10 mouse cellular contexts compared by ENCODE assay signal in genomic region chr3:89534566-89535097, GRCm38 (mm10). TPM values are rescaled to one million over a fixed set of nuclear protein-coding genes. Genes with fewer than 3 reads are reported as not detected.
DNase-seq lines count a peak whose midpoint lies in the region; ATAC-seq and TF ChIP-seq lines count a peak whose summit lies in the region.
"Had no signal": no experiment of that assay in that cellular context is flagged by ENCODE, and none has a peak within 500 bp of the region (broad histone marks: within the 10 kb centered on the region; RNA-seq: fewer than 3 reads in every experiment).

No protein-coding gene starts in this region.

- DNase-seq in adrenal gland, adult 18-20 months (ENCODE audit: low spot score in 2 of 2) = peak; percentile 15 to 30
- DNase-seq in kidney, postnatal 4 days = peak; percentile 61 to 71
- no peak for DNase-seq in thymus, postnatal 14 days

- no peak overlapping the region for H3K4me2 ChIP-seq in intestine, embryonic 15.5 days (replicated peaks)
- no peak overlapping the region for H3K4me2 ChIP-seq in intestine, postnatal 0 days (replicated peaks; ENCODE audit: low read depth)
- no peak overlapping the region for H3K4me2 ChIP-seq in embryonic facial prominence, embryonic 15.5 days (replicated peaks)

- no peak for TF ChIP-seq CTCF in intestine, postnatal 0 days (IDR thresholded peaks at IDR 0.05; ENCODE audit: low read depth)

- H3K4me1 ChIP-seq in intestine, embryonic 15.5 days (replicated peaks) = no peaks in the 10 kb centered on the region
- H3K4me1 ChIP-seq in intestine, postnatal 0 days (replicated peaks; ENCODE audit: control insufficient read depth, insufficient read depth, low read length) = no peaks in the 10 kb centered on the region
- H3K4me1 ChIP-seq in embryonic facial prominence, embryonic 15.5 days = 0 out of 2 replicates have a peak, but pooled peaks cover 7% of the 10 kb centered on the region

- H3K27me3 ChIP-seq in intestine, embryonic 15.5 days (replicated peaks) = no peaks in the 10 kb centered on the region
- no peaks in the 10 kb centered on the region for H3K27me3 ChIP-seq in intestine, postnatal 0 days (replicated peaks; ENCODE audit: control insufficient read depth, insufficient read depth, low read length)
- H3K27me3 ChIP-seq in embryonic facial prominence, embryonic 15.5 days = no peaks in the 10 kb centered on the region

- H3K27ac ChIP-seq in intestine, embryonic 15.5 days = no peak overlapping the region
- H3K27ac ChIP-seq in intestine, postnatal 0 days (ENCODE audit: low read depth, low read length) = no peak overlapping the region
- no peak overlapping the region for H3K27ac ChIP-seq in embryonic facial prominence, embryonic 15.5 days (replicated peaks)

- H3K36me3 ChIP-seq in intestine, embryonic 15.5 days = no peaks in the 10 kb centered on the region
- H3K36me3 ChIP-seq in intestine, postnatal 0 days (ENCODE audit: control insufficient read depth, insufficient read depth) = no peaks in the 10 kb centered on the region
- H3K36me3 ChIP-seq in embryonic facial prominence, embryonic 15.5 days = no peaks in the 10 kb centered on the region
- H3K36me3 ChIP-seq: G1E had no signal

- H3K4me3 ChIP-seq in intestine, embryonic 15.5 days (replicated peaks) = no peak overlapping the region
- no peak overlapping the region for H3K4me3 ChIP-seq in intestine, postnatal 0 days (ENCODE audit: low read depth, low read length)
- no peak overlapping the region for H3K4me3 ChIP-seq in embryonic facial prominence, embryonic 15.5 days (replicated peaks)
- H3K4me3 ChIP-seq: erythroblast, embryonic 14.5 days had no signal

- no peaks in the 10 kb centered on the region for H3K9me3 ChIP-seq in intestine, embryonic 15.5 days
- H3K9me3 ChIP-seq in intestine, postnatal 0 days (ENCODE audit: control insufficient read depth) = no peaks in the 10 kb centered on the region
- no peaks in the 10 kb centered on the region for H3K9me3 ChIP-seq in embryonic facial prominence, embryonic 15.5 days (replicated peaks)
- H3K9me3 ChIP-seq: G1E had no signal

- peak; percentile 45; the same call in 1 of the 2 replicates for ATAC-seq in intestine, embryonic 15.5 days
- ATAC-seq in intestine, postnatal 0 days = no peak
- peak; percentile 63; the same call in 1 of the 2 replicates for ATAC-seq in embryonic facial prominence, embryonic 15.5 days (ENCODE audit: insufficient number of reproducible peaks, low FRiP score, low TSS enrichment, low read depth)
- no peak for ATAC-seq in granulocyte monocyte progenitor cell, adult 5-6 weeks (replicated peaks; ENCODE audit: poor library complexity, severe bottlenecking)
- no peak for ATAC-seq in frontal cortex, adult (ENCODE audit: low TSS enrichment)

- WGBS in intestine, embryonic 15.5 days = 45% methylated on average over 6 of the region's 6 CpGs
- WGBS in intestine, postnatal 0 days = 43% methylated on average over 6 of the region's 6 CpGs
- WGBS in embryonic facial prominence, embryonic 15.5 days = 44% methylated on average over 6 of the region's 6 CpGs

- no peak overlapping the region for H3K9ac ChIP-seq in intestine, embryonic 15.5 days
- H3K9ac ChIP-seq in intestine, postnatal 0 days (ENCODE audit: low read depth, low read length) = no peak overlapping the region
- H3K9ac ChIP-seq in embryonic facial prominence, embryonic 15.5 days = no peak overlapping the region

RNA-seq across cellular contexts. Expression of gene Kcnn3, which starts 14.7 kb away (rescaled TPM):
- 4.4 and 4.6 TPM in 2 replicates for polyA plus RNA-seq in intestine, embryonic 15.5 days (2015; fragmentation: Nextera tagmentation; extraction: Ambion mirVana)
- polyA plus RNA-seq in intestine, postnatal 0 days (2015; fragmentation: Nextera tagmentation; extraction: Ambion mirVana) = 4.6 TPM in 2 replicates
- total RNA-seq in adrenal gland, adult 18-20 months (2021) = 1 to 10 TPM; 2.7 to 3.8 TPM
- 2.7 and 4.3 TPM in 2 replicates for polyA plus RNA-seq in embryonic facial prominence, embryonic 15.5 days (2015; fragmentation: Nextera tagmentation; extraction: Ambion mirVana)
- total RNA-seq in granulocyte monocyte progenitor cell, adult 5-6 weeks (2014; fragmentation: Nextera tagmentation) = not detected in 2 replicates
- not detected in 2 replicates for total RNA-seq in granulocyte monocyte progenitor cell, adult 5-6 weeks (2017)
- polyA plus RNA-seq: G1E had no signal

Comparison
In these comparisons a context has a peak if more than half of its experiments do, and no peak if none do; other contexts are left out.
1. ATAC-seq: peak in intestine, embryonic 15.5 days (single experiment) and embryonic facial prominence, embryonic 15.5 days (single experiment); none in intestine, postnatal 0 days (single experiment), granulocyte monocyte progenitor cell, adult 5-6 weeks (single experiment) and frontal cortex, adult (single experiment).